Mouse (Mus musculus): ENCODE results near the gene Rdh8. TPM values are rescaled to one million over a fixed set of nuclear protein-coding genes. Genes with fewer than 3 reads are reported as not detected.

Rdh8 gene
- polyA plus RNA-seq, 1 experiment from 2014 or later: not detected

GRCm38 (mm10) chr9:20842670-20843069 lies 24.4 kb downstream of the Rdh8 start:
- Histone ChIP-seq H3K27ac (ENCODE audit: low read length) (no peak overlapping the region), H3K4me3 (ENCODE audit: low read depth, low read length) (no peak overlapping the region), H3K36me3 (ENCODE audit: insufficient read depth, low read length) (no peaks in the 10 kb centered on the region), H3K4me1 (ENCODE audit: insufficient read depth, low read depth, low read length) (no peaks in the 10 kb centered on the region), H3K4me2 (replicated peaks; ENCODE audit: low read depth, low read length) (no peak overlapping the region), H3K27me3 (replicated peaks; ENCODE audit: insufficient read depth, low read length) (no peaks in the 10 kb centered on the region), H3K9me3 (ENCODE audit: low read length) (no peaks in the 10 kb centered on the region), H3K9ac (replicated peaks; ENCODE audit: low read depth) (no peak overlapping the region)
- TF ChIP-seq CTCF (IDR thresholded peaks at IDR 0.05) (peak; percentile 62), EP300 (IDR thresholded peaks at IDR 0.05) (no peak)
- no peak for ATAC-seq
- WGBS: 19% methylated on average over 2 of the region's 2 CpGs
- DNase-seq (ENCODE audit: low spot score): peak; percentile 21

GRCm38 (mm10) chr9:20850179-20850578 lies 31.9 kb downstream of the Rdh8 start:
- H3K9me3 ChIP-seq (ENCODE audit: low read length): no peaks in the 10 kb centered on the region
- H3K9ac ChIP-seq (replicated peaks; ENCODE audit: low read depth): no peak overlapping the region
- H3K36me3 ChIP-seq (ENCODE audit: insufficient read depth, low read length): no peaks in the 10 kb centered on the region
- WGBS: 82% methylated on average over 2 of the region's 2 CpGs
- TF ChIP-seq EP300 (IDR thresholded peaks at IDR 0.05) (no peak), CTCF (IDR thresholded peaks at IDR 0.05) (no peak)
- no peak overlapping the region for H3K4me2 ChIP-seq (replicated peaks; ENCODE audit: low read depth, low read length)
- no peak overlapping the region for H3K4me3 ChIP-seq (ENCODE audit: low read depth, low read length)
- H3K27me3 ChIP-seq (replicated peaks; ENCODE audit: insufficient read depth, low read length): no peaks in the 10 kb centered on the region
- no peak overlapping the region for H3K27ac ChIP-seq (ENCODE audit: low read length)
- ATAC-seq (no peak), DNase-seq (ENCODE audit: low spot score) (no peak)
- H3K4me1 ChIP-seq (ENCODE audit: insufficient read depth, low read depth, low read length): no peaks in the 10 kb centered on the region

GRCm38 (mm10) chr9:20857131-20857530 lies 38.8 kb downstream of the Rdh8 start:
- Histone ChIP-seq H3K4me2 (replicated peaks; ENCODE audit: low read depth, low read length) (no peak overlapping the region), H3K9ac (replicated peaks; ENCODE audit: low read depth) (no peak overlapping the region), H3K27me3 (replicated peaks; ENCODE audit: insufficient read depth, low read length) (no peaks in the 10 kb centered on the region), H3K36me3 (ENCODE audit: insufficient read depth, low read length) (no peaks in the 10 kb centered on the region), H3K9me3 (ENCODE audit: low read length) (no peaks in the 10 kb centered on the region), H3K27ac (ENCODE audit: low read length) (no peak overlapping the region), H3K4me3 (ENCODE audit: low read depth, low read length) (no peak overlapping the region), H3K4me1 (ENCODE audit: insufficient read depth, low read depth, low read length) (no peaks in the 10 kb centered on the region)
- peak; percentile 37; the same call in 1 of the 2 replicates for ATAC-seq
- 7% methylated on average over 6 of the region's 6 CpGs for WGBS
- no peak for TF ChIP-seq EP300 (IDR thresholded peaks at IDR 0.05)
- no peak for TF ChIP-seq CTCF (IDR thresholded peaks at IDR 0.05)
- peak; percentile 81 for DNase-seq (ENCODE audit: low spot score)

- H3K4me1 ChIP-seq (ENCODE audit: insufficient read depth, low read depth, low read length): no peaks in the 10 kb centered on the region
- H3K9me3 ChIP-seq (ENCODE audit: low read length): no peaks in the 10 kb centered on the region
- no peaks in the 10 kb centered on the region for H3K36me3 ChIP-seq (ENCODE audit: insufficient read depth, low read length)
- no peak overlapping the region for H3K4me2 ChIP-seq (replicated peaks; ENCODE audit: low read depth, low read length)
- WGBS: 36% methylated on average over 6 of the region's 6 CpGs
- H3K4me3 ChIP-seq (ENCODE audit: low read depth, low read length): no peak overlapping the region
- ATAC-seq (no peak), DNase-seq (ENCODE audit: low spot score) (no peak)
- no peak overlapping the region for H3K27ac ChIP-seq (ENCODE audit: low read length)
- no peak for TF ChIP-seq CTCF (IDR thresholded peaks at IDR 0.05)
- TF ChIP-seq EP300 (IDR thresholded peaks at IDR 0.05): no peak
- no peak overlapping the region for H3K9ac ChIP-seq (replicated peaks; ENCODE audit: low read depth)
- no peaks in the 10 kb centered on the region for H3K27me3 ChIP-seq (replicated peaks; ENCODE audit: insufficient read depth, low read length)
These were observed 41.6 kb downstream of the Rdh8 start for GRCm38 (mm10) chr9:20859926-20860325.

GRCm38 (mm10) chr9:20861821-20862220 lies 43.5 kb downstream of the Rdh8 start:
- Histone ChIP-seq H3K27me3 (replicated peaks; ENCODE audit: insufficient read depth, low read length) (no peaks in the 10 kb centered on the region), H3K36me3 (ENCODE audit: insufficient read depth, low read length) (no peaks in the 10 kb centered on the region), H3K4me2 (replicated peaks; ENCODE audit: low read depth, low read length) (no peak overlapping the region), H3K4me3 (ENCODE audit: low read depth, low read length) (no peak overlapping the region), H3K27ac (ENCODE audit: low read length) (no peak overlapping the region), H3K4me1 (ENCODE audit: insufficient read depth, low read depth, low read length) (no peaks in the 10 kb centered on the region), H3K9me3 (ENCODE audit: low read length) (no peaks in the 10 kb centered on the region), H3K9ac (replicated peaks; ENCODE audit: low read depth) (no peak overlapping the region)
- ATAC-seq (no peak), DNase-seq (ENCODE audit: low spot score) (no peak)
- TF ChIP-seq EP300 (IDR thresholded peaks at IDR 0.05) (no peak), CTCF (IDR thresholded peaks at IDR 0.05) (peak; percentile 67)
- WGBS: 4% methylated on average over 4 of the region's 4 CpGs

GRCm38 (mm10) chr9:20862225-20862624 lies 43.9 kb downstream of the Rdh8 start:
- H3K4me3 ChIP-seq (ENCODE audit: low read depth, low read length): no peak overlapping the region
- H3K27me3 ChIP-seq (replicated peaks; ENCODE audit: insufficient read depth, low read length): 0 out of 2 replicates have a peak, but pooled peaks cover under 1% of the 10 kb centered on the region
- no peak overlapping the region for H3K9ac ChIP-seq (replicated peaks; ENCODE audit: low read depth)
- TF ChIP-seq CTCF (IDR thresholded peaks at IDR 0.05): no peak
- TF ChIP-seq EP300 (IDR thresholded peaks at IDR 0.05): no peak
- H3K27ac ChIP-seq (ENCODE audit: low read length): no peak overlapping the region
- no peak for ATAC-seq
- no peaks in the 10 kb centered on the region for H3K36me3 ChIP-seq (ENCODE audit: insufficient read depth, low read length)
- no peaks in the 10 kb centered on the region for H3K4me1 ChIP-seq (ENCODE audit: insufficient read depth, low read depth, low read length)
- H3K9me3 ChIP-seq (ENCODE audit: low read length): no peaks in the 10 kb centered on the region
- no peak overlapping the region for H3K4me2 ChIP-seq (replicated peaks; ENCODE audit: low read depth, low read length)
- WGBS: 47% methylated on average over 4 of the region's 4 CpGs
- DNase-seq (ENCODE audit: low spot score): no peak

GRCm38 (mm10) chr9:20866879-20867278 lies 48.6 kb downstream of the Rdh8 start:
- no peak overlapping the region for H3K9ac ChIP-seq (replicated peaks; ENCODE audit: low read depth)
- peaks cover 4% of the 10 kb centered on the region; the same call in 1 of the 2 replicates for H3K4me1 ChIP-seq (ENCODE audit: insufficient read depth, low read depth, low read length)
- TF ChIP-seq EP300 (IDR thresholded peaks at IDR 0.05) (no peak), CTCF (IDR thresholded peaks at IDR 0.05) (no peak)
- no peak overlapping the region for H3K4me3 ChIP-seq (ENCODE audit: low read depth, low read length)
- 0 out of 2 replicates have a peak, but pooled peaks cover 5% of the 10 kb centered on the region for H3K27me3 ChIP-seq (replicated peaks; ENCODE audit: insufficient read depth, low read length)
- no peaks in the 10 kb centered on the region for H3K9me3 ChIP-seq (ENCODE audit: low read length)
- ATAC-seq (no peak), DNase-seq (ENCODE audit: low spot score) (no peak)
- no peak overlapping the region for H3K4me2 ChIP-seq (replicated peaks; ENCODE audit: low read depth, low read length)
- no peaks in the 10 kb centered on the region for H3K36me3 ChIP-seq (ENCODE audit: insufficient read depth, low read length)
- WGBS: 49% methylated on average over 3 of the region's 3 CpGs
- no peak overlapping the region for H3K27ac ChIP-seq (ENCODE audit: low read length)
